Mouse (Mus musculus): ENCODE results near the gene Rae1. TPM values are rescaled to one million over a fixed set of nuclear protein-coding genes. Genes with fewer than 3 reads are reported as not detected.
A peak's percentile ranks its signal among the peaks of the same experiment; 100 is the strongest.

Gene Rae1
- 99.7 and 101 TPM in 2 replicates for polyA plus RNA-seq (2014; fragmentation: Nextera tagmentation; extraction: Ambion mirVana)

DNA sequence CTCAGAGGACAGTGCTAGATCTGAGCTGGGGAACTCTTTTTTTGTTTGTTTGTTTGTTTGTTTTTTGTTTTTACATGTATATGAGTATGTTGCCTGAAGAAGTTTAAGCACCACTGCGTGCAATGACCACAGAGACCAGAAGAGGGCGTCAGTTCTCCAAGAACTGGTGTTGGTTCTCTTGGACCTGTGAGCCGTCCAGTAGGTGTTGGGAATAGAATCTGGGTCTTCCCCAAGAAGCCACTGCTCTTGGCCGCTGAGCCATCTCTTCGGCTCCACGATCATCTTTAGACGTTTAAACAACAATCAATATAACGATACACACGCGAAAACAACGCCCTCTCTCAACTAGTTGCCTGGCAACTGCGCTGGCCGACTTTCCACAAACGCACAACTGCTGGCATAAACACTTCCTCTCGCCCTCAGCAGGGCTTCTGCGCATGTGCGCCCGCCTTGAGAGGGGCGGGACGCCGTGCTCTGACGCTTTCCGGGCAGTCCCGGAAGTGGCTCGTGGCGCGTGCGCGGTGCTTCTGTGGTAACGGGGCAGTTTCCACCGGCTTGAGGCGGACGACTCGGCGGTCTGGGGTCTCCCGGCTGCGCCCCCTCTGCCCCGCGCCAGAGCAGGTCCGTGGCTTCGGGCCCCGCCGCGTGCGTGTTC is at the start of gene Rae1:
Gene Rae1, plus strand, starts transcription at position 488 of the 655 bp plus-strand sequence.
- peak within 1 kb of the TSS; percentile 94 for H3K9ac ChIP-seq (ENCODE audit: low read length)
- peak within 1 kb of the TSS; percentile 85 to 95 for H3K4me3 ChIP-seq (ENCODE audit: control insufficient read depth in 1 of 2, insufficient read depth in 1 of 2, low read depth in 1 of 2, low read length in 2 of 2)
- H3K4me1 ChIP-seq (ENCODE audit: control insufficient read depth in 2 of 2, insufficient read depth in 2 of 2, low read length in 2 of 2), result peaks cover 6 to 13% of the 10 kb centered on the region in 2 experiments; a peak in 3 of 4 replicates
- no peaks in the 10 kb centered on the region for H3K9me3 ChIP-seq (ENCODE audit: control insufficient read depth, low read length)
- H3K27me3 ChIP-seq (ENCODE audit: control insufficient read depth, insufficient read depth, low read length), result no peaks in the 10 kb centered on the region
- H3K36me3 ChIP-seq (ENCODE audit: control insufficient read depth, insufficient read depth, low read length), result peaks cover 33% of the 10 kb centered on the region
- WGBS, result under 1% methylated on average over 45 of the region's 45 CpGs
- peak; percentile 96 for ATAC-seq (ENCODE audit: insufficient number of reproducible peaks, insufficient read depth, low FRiP score, low read depth)
- peak within 1 kb of the TSS; percentile 69 to 79 for H3K27ac ChIP-seq (replicated peaks in 1 of 2; ENCODE audit: control insufficient read depth in 1 of 2, insufficient read depth in 1 of 2, low read depth in 2 of 2, low read length in 2 of 2)
- peak within 1 kb of the TSS; percentile 93 for H3K4me2 ChIP-seq (ENCODE audit: low read length)

DNA sequence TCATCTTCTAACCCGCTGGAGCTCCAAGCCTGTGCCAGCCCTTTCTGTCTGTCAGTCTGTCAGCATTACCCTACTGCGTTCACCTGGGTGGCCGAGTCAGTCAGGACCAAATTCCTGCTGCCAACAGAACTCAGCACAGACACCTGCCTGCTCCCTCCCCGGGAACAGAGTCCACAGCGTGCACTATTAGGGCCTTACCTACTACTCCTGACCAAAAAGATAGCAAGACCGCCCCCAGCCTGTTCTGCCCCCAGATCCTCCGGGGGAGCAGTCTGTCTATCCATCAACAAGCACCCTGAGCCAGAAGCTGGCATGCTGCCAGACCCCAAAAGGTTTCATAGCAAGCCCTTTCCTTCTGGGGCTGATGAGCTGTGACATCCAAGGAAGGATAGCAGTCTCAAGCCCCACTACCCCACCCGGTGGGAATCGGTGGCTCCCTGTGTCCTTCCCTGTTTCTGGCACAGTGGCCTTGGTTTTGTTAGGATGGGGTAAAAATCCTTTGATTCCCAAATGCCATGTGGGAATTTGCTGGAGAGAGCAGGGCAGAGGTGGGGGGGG is 49.7 kb upstream of the Rae1 start:
- H3K9ac ChIP-seq (ENCODE audit: low read length), result no peak overlapping the region
- no peaks in the 10 kb centered on the region for H3K27me3 ChIP-seq (ENCODE audit: control insufficient read depth, insufficient read depth, low read length)
- H3K4me3 ChIP-seq (ENCODE audit: control insufficient read depth in 1 of 2, insufficient read depth in 1 of 2, low read depth in 1 of 2, low read length in 2 of 2), result no peak overlapping the region
- 32% methylated on average over 9 of the region's 9 CpGs for WGBS
- peaks cover 16 to 17% of the 10 kb centered on the region in 2 experiments for H3K4me1 ChIP-seq (ENCODE audit: control insufficient read depth in 2 of 2, insufficient read depth in 2 of 2, low read length in 2 of 2)
- peak overlapping the region in 1 of 2 experiments; percentile 9; a peak in 1 of 4 replicates for H3K27ac ChIP-seq (replicated peaks in 1 of 2; ENCODE audit: control insufficient read depth in 1 of 2, insufficient read depth in 1 of 2, low read depth in 2 of 2, low read length in 2 of 2)
- ATAC-seq (ENCODE audit: insufficient number of reproducible peaks, insufficient read depth, low FRiP score, low read depth), result 0 out of 2 replicates have a peak, but pooled peaks have one; percentile 58
- H3K9me3 ChIP-seq (ENCODE audit: control insufficient read depth, low read length), result no peaks in the 10 kb centered on the region
- H3K4me2 ChIP-seq (ENCODE audit: low read length), result no peak overlapping the region
- H3K36me3 ChIP-seq (ENCODE audit: control insufficient read depth, insufficient read depth, low read length), result no peaks in the 10 kb centered on the region

DNA sequence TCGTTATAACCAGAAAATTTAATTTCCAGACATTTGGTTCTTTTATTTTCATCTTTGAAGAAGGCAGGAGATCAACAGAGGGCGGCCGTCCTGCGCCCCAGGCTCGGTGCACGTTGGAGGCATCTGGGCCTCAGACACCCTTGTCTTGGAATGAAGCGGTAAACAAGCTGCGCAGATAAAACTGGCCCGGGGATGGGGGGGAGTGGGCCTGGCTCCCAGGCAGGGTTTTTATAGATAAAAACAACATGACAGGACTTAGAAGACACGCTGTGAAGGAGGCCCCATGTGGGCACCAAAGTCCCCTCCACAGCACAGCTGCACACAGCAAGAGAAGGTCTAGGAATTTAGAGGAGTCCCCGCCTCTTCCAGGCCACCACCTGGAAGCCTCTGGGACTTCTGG is 49.2 kb upstream of the Rae1 start:
- Histone ChIP-seq H3K27ac (replicated peaks in 1 of 2; ENCODE audit: control insufficient read depth in 1 of 2, insufficient read depth in 1 of 2, low read depth in 2 of 2, low read length in 2 of 2) (no peak overlapping the region), H3K36me3 (ENCODE audit: control insufficient read depth, insufficient read depth, low read length) (no peaks in the 10 kb centered on the region), H3K4me3 (ENCODE audit: control insufficient read depth in 1 of 2, insufficient read depth in 1 of 2, low read depth in 1 of 2, low read length in 2 of 2) (no peak overlapping the region), H3K4me2 (ENCODE audit: low read length) (no peak overlapping the region), H3K9ac (ENCODE audit: low read length) (no peak overlapping the region), H3K9me3 (ENCODE audit: control insufficient read depth, low read length) (no peaks in the 10 kb centered on the region), H3K4me1 (ENCODE audit: control insufficient read depth in 2 of 2, insufficient read depth in 2 of 2, low read length in 2 of 2) (peaks cover 16 to 17% of the 10 kb centered on the region in 2 experiments), H3K27me3 (ENCODE audit: control insufficient read depth, insufficient read depth, low read length) (no peaks in the 10 kb centered on the region)
- WGBS, result 14% methylated on average over 11 of the region's 11 CpGs
- ATAC-seq (ENCODE audit: insufficient number of reproducible peaks, insufficient read depth, low FRiP score, low read depth), result no peak

- Histone ChIP-seq H3K9me3 (ENCODE audit: control insufficient read depth, low read length) (peaks cover 10% of the 10 kb centered on the region; the same call in 1 of the 2 replicates), H3K4me1 (ENCODE audit: control insufficient read depth in 2 of 2, insufficient read depth in 2 of 2, low read length in 2 of 2) (peaks cover 16 to 17% of the 10 kb centered on the region in 2 experiments), H3K4me2 (ENCODE audit: low read length) (no peak overlapping the region), H3K27me3 (ENCODE audit: control insufficient read depth, insufficient read depth, low read length) (no peaks in the 10 kb centered on the region), H3K36me3 (ENCODE audit: control insufficient read depth, insufficient read depth, low read length) (no peaks in the 10 kb centered on the region), H3K27ac (replicated peaks in 1 of 2; ENCODE audit: control insufficient read depth in 1 of 2, insufficient read depth in 1 of 2, low read depth in 2 of 2, low read length in 2 of 2) (no peak overlapping the region), H3K9ac (ENCODE audit: low read length) (no peak overlapping the region), H3K4me3 (ENCODE audit: control insufficient read depth in 1 of 2, insufficient read depth in 1 of 2, low read depth in 1 of 2, low read length in 2 of 2) (no peak overlapping the region)
- no peak for ATAC-seq (ENCODE audit: insufficient number of reproducible peaks, insufficient read depth, low FRiP score, low read depth)
- 89% methylated on average over 2 of the region's 2 CpGs for WGBS
These were observed 47.9 kb upstream of the Rae1 start for GRCm38 (mm10) chr2:172951976-172952375.

- H3K9me3 ChIP-seq (ENCODE audit: control insufficient read depth, low read length), result peaks cover 15% of the 10 kb centered on the region; the same call in 1 of the 2 replicates
- no peaks in the 10 kb centered on the region; a peak in 1 of 4 replicates for H3K4me1 ChIP-seq (ENCODE audit: control insufficient read depth in 2 of 2, insufficient read depth in 2 of 2, low read length in 2 of 2)
- 41% methylated on average over 5 of the region's 5 CpGs for WGBS
- H3K4me2 ChIP-seq (ENCODE audit: low read length), result no peak overlapping the region
- no peak overlapping the region for H3K27ac ChIP-seq (replicated peaks in 1 of 2; ENCODE audit: control insufficient read depth in 1 of 2, insufficient read depth in 1 of 2, low read depth in 2 of 2, low read length in 2 of 2)
- no peak overlapping the region for H3K9ac ChIP-seq (ENCODE audit: low read length)
- no peaks in the 10 kb centered on the region for H3K27me3 ChIP-seq (ENCODE audit: control insufficient read depth, insufficient read depth, low read length)
- no peak for ATAC-seq (ENCODE audit: insufficient number of reproducible peaks, insufficient read depth, low FRiP score, low read depth)
- H3K4me3 ChIP-seq (ENCODE audit: control insufficient read depth in 1 of 2, insufficient read depth in 1 of 2, low read depth in 1 of 2, low read length in 2 of 2), result no peak overlapping the region
- no peaks in the 10 kb centered on the region for H3K36me3 ChIP-seq (ENCODE audit: control insufficient read depth, insufficient read depth, low read length)
These were observed 41.3 kb upstream of the Rae1 start for GRCm38 (mm10) chr2:172958579-172958978.

GRCm38 (mm10) chr2:172959006-172959768 is 40.7 kb upstream of the Rae1 start:
- H3K9me3 ChIP-seq (ENCODE audit: control insufficient read depth, low read length), result peaks cover 15% of the 10 kb centered on the region; the same call in 1 of the 2 replicates
- H3K4me1 ChIP-seq (ENCODE audit: control insufficient read depth in 2 of 2, insufficient read depth in 2 of 2, low read length in 2 of 2), result no peaks in the 10 kb centered on the region; a peak in 1 of 4 replicates
- WGBS, result 54% methylated on average over 13 of the region's 13 CpGs
- no peak overlapping the region for H3K4me2 ChIP-seq (ENCODE audit: low read length)
- no peak overlapping the region for H3K9ac ChIP-seq (ENCODE audit: low read length)
- H3K27me3 ChIP-seq (ENCODE audit: control insufficient read depth, insufficient read depth, low read length), result no peaks in the 10 kb centered on the region
- no peaks in the 10 kb centered on the region for H3K36me3 ChIP-seq (ENCODE audit: control insufficient read depth, insufficient read depth, low read length)
- no peak overlapping the region for H3K4me3 ChIP-seq (ENCODE audit: control insufficient read depth in 1 of 2, insufficient read depth in 1 of 2, low read depth in 1 of 2, low read length in 2 of 2)
- ATAC-seq (ENCODE audit: insufficient number of reproducible peaks, insufficient read depth, low FRiP score, low read depth), result no peak
- H3K27ac ChIP-seq (replicated peaks in 1 of 2; ENCODE audit: control insufficient read depth in 1 of 2, insufficient read depth in 1 of 2, low read depth in 2 of 2, low read length in 2 of 2), result no peak overlapping the region

- WGBS, result 83% methylated on average over 3 of the region's 3 CpGs
- Histone ChIP-seq H3K27me3 (ENCODE audit: control insufficient read depth, insufficient read depth, low read length) (no peaks in the 10 kb centered on the region), H3K36me3 (ENCODE audit: control insufficient read depth, insufficient read depth, low read length) (no peaks in the 10 kb centered on the region), H3K9me3 (ENCODE audit: control insufficient read depth, low read length) (peaks cover 15% of the 10 kb centered on the region; the same call in 1 of the 2 replicates), H3K4me2 (ENCODE audit: low read length) (no peak overlapping the region), H3K4me3 (ENCODE audit: control insufficient read depth in 1 of 2, insufficient read depth in 1 of 2, low read depth in 1 of 2, low read length in 2 of 2) (no peak overlapping the region), H3K4me1 (ENCODE audit: control insufficient read depth in 2 of 2, insufficient read depth in 2 of 2, low read length in 2 of 2) (peaks cover 0 to 2% of the 10 kb centered on the region in 2 experiments; a peak in 2 of 4 replicates), H3K9ac (ENCODE audit: low read length) (no peak overlapping the region), H3K27ac (replicated peaks in 1 of 2; ENCODE audit: control insufficient read depth in 1 of 2, insufficient read depth in 1 of 2, low read depth in 2 of 2, low read length in 2 of 2) (no peak overlapping the region)
- no peak for ATAC-seq (ENCODE audit: insufficient number of reproducible peaks, insufficient read depth, low FRiP score, low read depth)
These were observed 39.6 kb upstream of the Rae1 start for GRCm38 (mm10) chr2:172960350-172960749.

Measured in heart, embryonic 14.5 days (tissue).